18 mouse cellular contexts compared by ENCODE assay signal in genomic region chr6:81986171-81986570, GRCm38 (mm10). TPM values are rescaled to one million over a fixed set of nuclear protein-coding genes. Genes with fewer than 3 reads are reported as not detected.
A peak's percentile ranks its signal among the peaks of the same experiment; 100 is the strongest.
DNase-seq lines count a peak whose midpoint lies in the region; ATAC-seq lines count a peak whose summit lies in the region.
"Had no signal": no experiment of that assay in that cellular context is flagged by ENCODE, and none has a peak within 500 bp of the region (broad histone marks: within the 10 kb centered on the region; RNA-seq: fewer than 3 reads in every experiment).

No protein-coding gene starts in this region.

- H3K4me1 ChIP-seq in heart, embryonic 10.5 days: peaks cover 13% of the 10 kb centered on the region
- H3K4me1 ChIP-seq in limb, embryonic 15.5 days: peaks cover 25% of the 10 kb centered on the region
- H3K4me1 ChIP-seq in limb, embryonic 10.5 days: peaks cover 34% of the 10 kb centered on the region
- H3K4me1 ChIP-seq in midbrain, embryonic 13.5 days (replicated peaks): no peaks in the 10 kb centered on the region
- H3K4me1 ChIP-seq in midbrain, embryonic 10.5 days: peaks cover 28% of the 10 kb centered on the region
- peaks cover 2% of the 10 kb centered on the region; the same call in 1 of the 2 replicates for H3K4me1 ChIP-seq in hindbrain, embryonic 16.5 days (ENCODE audit: control insufficient read depth, insufficient read depth, low read depth, low read length)

- H3K9ac ChIP-seq in limb, embryonic 15.5 days: no peak overlapping the region
- no peak overlapping the region for H3K9ac ChIP-seq in midbrain, embryonic 13.5 days (replicated peaks)
- no peak overlapping the region for H3K9ac ChIP-seq in hindbrain, embryonic 16.5 days (ENCODE audit: low read depth, low read length)
- H3K9ac ChIP-seq: embryonic facial prominence, embryonic 15.5 days; forebrain, postnatal 0 days; heart, embryonic 13.5 days had no signal

- peak; percentile 27; the same call in 1 of the 2 replicates for ATAC-seq in limb, embryonic 15.5 days (ENCODE audit: insufficient number of reproducible peaks, low FRiP score, low TSS enrichment, low read depth)
- ATAC-seq in midbrain, embryonic 13.5 days: 0 out of 2 replicates have a peak, but pooled peaks have one; percentile 15
- ATAC-seq in hindbrain, embryonic 16.5 days: no peak

- H3K4me2 ChIP-seq in limb, embryonic 15.5 days: no peak overlapping the region
- no peak overlapping the region for H3K4me2 ChIP-seq in midbrain, embryonic 13.5 days (replicated peaks)
- H3K4me2 ChIP-seq in hindbrain, embryonic 16.5 days (ENCODE audit: low read length): no peak overlapping the region
- H3K4me2 ChIP-seq: embryonic facial prominence, embryonic 15.5 days; heart, embryonic 13.5 days had no signal

- no peaks in the 10 kb centered on the region for H3K36me3 ChIP-seq in heart, embryonic 10.5 days
- no peaks in the 10 kb centered on the region for H3K36me3 ChIP-seq in limb, embryonic 15.5 days
- no peaks in the 10 kb centered on the region for H3K36me3 ChIP-seq in limb, embryonic 10.5 days
- no peaks in the 10 kb centered on the region for H3K36me3 ChIP-seq in midbrain, embryonic 13.5 days
- H3K36me3 ChIP-seq in midbrain, embryonic 10.5 days: no peaks in the 10 kb centered on the region
- H3K36me3 ChIP-seq in hindbrain, embryonic 16.5 days (ENCODE audit: control insufficient read depth, insufficient read depth, low read length): no peaks in the 10 kb centered on the region
- H3K36me3 ChIP-seq: embryonic facial prominence, embryonic 15.5 days; heart, embryonic 13.5 days had no signal

- 82% methylated on average over 8 of the region's 8 CpGs for WGBS in heart, embryonic 10.5 days
- 88% methylated on average over 8 of the region's 8 CpGs for WGBS in limb, embryonic 15.5 days
- 93% methylated on average over 8 of the region's 8 CpGs for WGBS in limb, embryonic 10.5 days
- 92% methylated on average over 8 of the region's 8 CpGs for WGBS in midbrain, embryonic 13.5 days
- WGBS in midbrain, embryonic 10.5 days: 94% methylated on average over 8 of the region's 8 CpGs
- WGBS in hindbrain, embryonic 16.5 days: 95% methylated on average over 8 of the region's 8 CpGs

- no peaks in the 10 kb centered on the region for H3K9me3 ChIP-seq in heart, embryonic 10.5 days
- H3K9me3 ChIP-seq in limb, embryonic 15.5 days: no peaks in the 10 kb centered on the region
- no peaks in the 10 kb centered on the region for H3K9me3 ChIP-seq in limb, embryonic 10.5 days (replicated peaks)
- H3K9me3 ChIP-seq in midbrain, embryonic 13.5 days: no peaks in the 10 kb centered on the region
- no peaks in the 10 kb centered on the region for H3K9me3 ChIP-seq in midbrain, embryonic 10.5 days (replicated peaks)
- H3K9me3 ChIP-seq in hindbrain, embryonic 16.5 days (ENCODE audit: control insufficient read depth, low read length): no peaks in the 10 kb centered on the region
- H3K9me3 ChIP-seq: embryonic facial prominence, embryonic 15.5 days; heart, embryonic 13.5 days had no signal

- H3K27ac ChIP-seq in heart, embryonic 10.5 days: no peak overlapping the region
- H3K27ac ChIP-seq in limb, embryonic 15.5 days: no peak overlapping the region
- H3K27ac ChIP-seq in limb, embryonic 10.5 days: no peak overlapping the region
- no peak overlapping the region for H3K27ac ChIP-seq in midbrain, embryonic 13.5 days
- H3K27ac ChIP-seq in midbrain, embryonic 10.5 days (replicated peaks): no peak overlapping the region
- H3K27ac ChIP-seq in hindbrain, embryonic 16.5 days (ENCODE audit: low read depth, low read length): no peak overlapping the region
- H3K27ac ChIP-seq: embryonic facial prominence, embryonic 15.5 days; heart, embryonic 13.5 days had no signal

- DNase-seq in heart, adult 11 months: peak; percentile 82
- DNase-seq in heart, embryonic 10.5 days (ENCODE audit: low spot score): no peak
- DNase-seq in limb, embryonic 10.5 days (ENCODE audit: low spot score): no peak
- DNase-seq in midbrain, embryonic 10.5 days (ENCODE audit: low spot score): no peak
- DNase-seq: adrenal gland, postnatal 10 days; cerebellum, adult 11 months; cerebellum, adult 8-10 months; cerebellum, postnatal 14 days; embryo, embryonic 11 days; forebrain, postnatal 0 days; gastrocnemius, postnatal 14 days; heart, postnatal 36 days had no signal

- H3K4me3 ChIP-seq in heart, embryonic 10.5 days: no peak overlapping the region
- no peak overlapping the region for H3K4me3 ChIP-seq in limb, embryonic 15.5 days
- H3K4me3 ChIP-seq in limb, embryonic 10.5 days: no peak overlapping the region
- no peak overlapping the region for H3K4me3 ChIP-seq in midbrain, embryonic 13.5 days (replicated peaks)
- no peak overlapping the region for H3K4me3 ChIP-seq in midbrain, embryonic 10.5 days
- no peak overlapping the region for H3K4me3 ChIP-seq in hindbrain, embryonic 16.5 days (ENCODE audit: low read length)
- H3K4me3 ChIP-seq: embryonic facial prominence, embryonic 15.5 days; erythroblast, embryonic 14.5 days; heart, embryonic 13.5 days had no signal

- H3K27me3 ChIP-seq in heart, embryonic 10.5 days (ENCODE audit: insufficient read depth, poor library complexity, severe bottlenecking): peaks cover 11% of the 10 kb centered on the region
- H3K27me3 ChIP-seq in limb, embryonic 15.5 days: no peaks in the 10 kb centered on the region
- no peaks in the 10 kb centered on the region for H3K27me3 ChIP-seq in limb, embryonic 10.5 days (ENCODE audit: low read depth, poor library complexity, severe bottlenecking)
- H3K27me3 ChIP-seq in midbrain, embryonic 13.5 days: peaks cover 9% of the 10 kb centered on the region; the same call in 1 of the 2 replicates
- peaks cover 53% of the 10 kb centered on the region for H3K27me3 ChIP-seq in midbrain, embryonic 10.5 days (ENCODE audit: low read depth, poor library complexity, severe bottlenecking)
- no peaks in the 10 kb centered on the region; the same call in 1 of the 2 replicates for H3K27me3 ChIP-seq in hindbrain, embryonic 16.5 days (replicated peaks; ENCODE audit: control insufficient read depth, insufficient read depth, low read length)
- H3K27me3 ChIP-seq: embryonic facial prominence, embryonic 15.5 days had no signal

RNA-seq across cellular contexts. Expression of gene Mrpl19, which starts 20.4 kb away (rescaled TPM):
- polyA plus RNA-seq in heart, embryonic 10.5 days (2016; fragmentation: Nextera tagmentation; extraction: Ambion mirVana): 75.8 and 83.3 TPM in 2 replicates
- polyA plus RNA-seq in limb, embryonic 15.5 days (2015; fragmentation: Nextera tagmentation; extraction: Ambion mirVana): 42.6 and 45.1 TPM in 2 replicates
- 62.9 and 75.7 TPM in 2 replicates for polyA plus RNA-seq in limb, embryonic 10.5 days (2016; fragmentation: Nextera tagmentation; extraction: Ambion mirVana)
- polyA plus RNA-seq in midbrain, embryonic 13.5 days (2015; fragmentation: Nextera tagmentation; extraction: Ambion mirVana): 41.9 and 49.5 TPM in 2 replicates
- polyA plus RNA-seq in midbrain, embryonic 10.5 days (2016; fragmentation: Nextera tagmentation; extraction: Ambion mirVana): 66.8 and 69.0 TPM in 2 replicates
- 45.4 and 48.1 TPM in 2 replicates for polyA plus RNA-seq in hindbrain, embryonic 16.5 days (2015; fragmentation: Nextera tagmentation; extraction: Ambion mirVana)

RNA-seq across cellular contexts. Expression of gene Eva1a, which starts 54.7 kb away (rescaled TPM):
- polyA plus RNA-seq in heart, embryonic 10.5 days (2016; fragmentation: Nextera tagmentation; extraction: Ambion mirVana): 3.7 and 5.8 TPM in 2 replicates
- polyA plus RNA-seq in limb, embryonic 15.5 days (2015; fragmentation: Nextera tagmentation; extraction: Ambion mirVana): 27.2 and 28.9 TPM in 2 replicates
- 6.3 and 11.9 TPM in 2 replicates for polyA plus RNA-seq in limb, embryonic 10.5 days (2016; fragmentation: Nextera tagmentation; extraction: Ambion mirVana)
- polyA plus RNA-seq in midbrain, embryonic 13.5 days (2015; fragmentation: Nextera tagmentation; extraction: Ambion mirVana): 0.70 and 0.79 TPM in 2 replicates
- polyA plus RNA-seq in midbrain, embryonic 10.5 days (2016; fragmentation: Nextera tagmentation; extraction: Ambion mirVana): 3.4 and 3.7 TPM in 2 replicates
- 1.3 TPM in 2 replicates for polyA plus RNA-seq in hindbrain, embryonic 16.5 days (2015; fragmentation: Nextera tagmentation; extraction: Ambion mirVana)
